Mouse (Mus musculus) thymus, adult 2 months (tissue): ENCODE results near the gene Hs6st3.

ENCODE experiments used
- CTCF ChIP-seq: fragments of 200-500 bp; IDR thresholded peaks from 2 replicates; pipeline ENCODE4 v1.5.1; 2012; ENCODE audit warnings: mild to moderate bottlenecking, control low read depth, low read length, moderate library complexity, borderline replicate concordance; ENCODE audit not compliant: control insufficient read depth, poor library complexity, insufficient read depth; ENCODE audit errors: extremely low read depth
- POLR2A ChIP-seq: fragments of 200-500 bp; IDR thresholded peaks from 2 replicates; pipeline ENCODE4 v1.6.1; 2012; ENCODE audit warnings: mild to moderate bottlenecking, low read length, control low read depth, moderate library complexity; ENCODE audit not compliant: control insufficient read depth, poor library complexity, insufficient read depth; ENCODE audit errors: extremely low read depth

DNA sequence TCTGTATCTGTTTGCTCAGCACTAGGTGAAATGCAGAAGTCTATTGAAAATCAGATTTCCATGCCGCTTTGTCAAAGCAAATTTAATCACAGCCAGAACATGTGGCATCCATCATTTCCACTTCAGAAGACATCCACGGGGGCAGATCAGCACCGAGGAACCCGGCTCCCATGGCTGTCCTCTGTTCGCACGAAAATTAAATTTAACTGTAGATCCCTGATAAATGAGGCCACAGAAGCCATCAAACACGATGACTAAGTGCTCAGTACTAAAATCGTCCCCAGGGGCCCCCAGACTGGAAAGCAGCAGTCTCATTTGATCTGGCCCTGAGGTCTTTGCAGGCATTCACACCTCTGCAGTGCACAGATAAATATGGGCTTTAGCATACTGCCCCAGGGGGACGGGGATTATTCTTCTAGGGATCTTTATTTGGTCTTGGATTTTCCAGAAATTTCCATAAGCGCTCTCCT lies 443.9 kb downstream of the Hs6st3 start:
- TF ChIP-seq CTCF (no peak), POLR2A (no peak)
